Mouse (Mus musculus): ENCODE data around the gene Ctnnd1. TPM values are rescaled to one million over a fixed set of nuclear protein-coding genes. Genes with fewer than 3 reads are reported as not detected.

Gene Ctnnd1
- total and polyA plus RNA-seq, 3 experiments: 11.5 to 31.6 TPM; not detected in 1

DNA sequence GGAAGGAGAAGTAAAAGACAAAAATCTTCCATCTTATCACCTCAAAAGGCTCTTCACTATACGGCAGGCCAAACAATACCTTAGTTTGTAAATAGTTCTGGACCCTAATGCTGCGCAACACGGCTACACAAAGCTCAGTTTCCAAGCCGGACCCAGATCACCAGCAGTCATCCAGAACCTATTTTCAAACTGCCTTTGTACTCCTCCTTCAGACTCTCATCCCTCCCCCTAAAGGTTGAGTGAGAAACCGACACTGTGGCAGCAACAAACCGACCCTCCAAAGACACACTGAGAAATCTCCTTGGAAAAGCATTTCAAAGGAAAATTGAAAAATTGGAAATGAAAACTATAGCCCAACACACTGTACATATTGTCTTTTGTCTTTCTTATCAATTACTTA lies 2.2 kb downstream of the Ctnnd1 start:
- H3K9ac ChIP-seq (ENCODE audit: control insufficient read depth, low read depth, low read length, poor library complexity, severe bottlenecking): no peak overlapping the region
- H3K79me2 ChIP-seq (ENCODE audit: control insufficient read depth, insufficient read depth, low read length, poor library complexity): peaks cover 36% of the 10 kb centered on the region
- peaks cover 4 to 5% of the 10 kb centered on the region in 2 experiments; a peak in 3 of 4 replicates for H3K4me1 ChIP-seq (ENCODE audit: control insufficient read depth in 1 of 2, insufficient read depth in 2 of 2, low read length in 2 of 2)
- TF ChIP-seq MYC (IDR thresholded peaks at IDR 0.05; ENCODE audit: low read depth, low read length) (no peak), ZKSCAN1 (IDR thresholded peaks at IDR 0.05; ENCODE audit: low read depth, low read length) (no peak), GABPA (IDR thresholded peaks at IDR 0.05; ENCODE audit: low read depth, low read length) (no peak), MAZ (IDR thresholded peaks at IDR 0.05; ENCODE audit: low read depth, low read length) (no peak), POLR2A (IDR thresholded peaks at IDR 0.05; ENCODE audit: control insufficient read depth in 1 of 2, insufficient read depth in 1 of 2, low read depth in 1 of 2, low read length in 2 of 2, poor library complexity in 1 of 2) (no peak), POLR2AphosphoS5 (IDR thresholded peaks at IDR 0.05; ENCODE audit: borderline replicate concordance, low read depth, low read length) (no peak)
- peaks cover 0 to 15% of the 10 kb centered on the region in 2 experiments; a peak in 3 of 4 replicates for H3K36me3 ChIP-seq (ENCODE audit: control insufficient read depth in 1 of 2, insufficient read depth in 2 of 2, low read length in 2 of 2)
- H3K27me3 ChIP-seq (ENCODE audit: control insufficient read depth in 1 of 2, insufficient read depth in 2 of 2, low read length in 2 of 2): no peaks in the 10 kb centered on the region
- no peaks in the 10 kb centered on the region for H3K9me3 ChIP-seq (replicated peaks; ENCODE audit: insufficient read depth, low read length)
- H3K4me3 ChIP-seq (ENCODE audit: control insufficient read depth in 1 of 2, insufficient read depth in 1 of 2, low read depth in 2 of 2, low read length in 2 of 2): peak overlapping the region in 1 of 2 experiments; percentile 97; a peak in 1 of 4 replicates
- H3K27ac ChIP-seq (ENCODE audit: control insufficient read depth, low read depth, low read length): no peak overlapping the region
- DNase-seq (ENCODE audit: low read depth, low spot score): no peak

DNA sequence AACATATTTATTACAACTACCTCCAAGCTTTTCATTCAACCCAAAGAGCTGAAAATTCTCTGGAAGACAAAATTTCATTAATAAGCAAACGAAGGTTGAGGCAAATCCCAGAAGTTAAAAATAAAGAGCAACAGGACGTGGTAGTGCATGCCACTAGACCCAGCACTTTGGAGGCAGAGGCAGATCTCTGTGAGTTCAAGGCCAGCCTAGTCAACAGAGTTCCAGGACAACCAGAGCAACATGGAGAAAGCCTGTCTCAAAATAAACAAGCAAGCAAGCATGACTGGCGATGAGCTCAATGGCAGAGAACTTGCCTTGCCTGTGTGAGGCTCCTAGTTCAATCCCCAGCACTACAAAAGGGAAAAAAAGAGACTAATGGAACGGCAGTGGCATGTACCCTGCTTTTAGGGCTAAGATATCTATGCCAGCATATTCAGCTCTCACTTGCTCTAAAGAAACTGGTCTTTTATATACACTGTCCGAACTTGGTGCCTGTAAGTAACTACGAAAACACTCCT lies 3.5 kb downstream of the Ctnnd1 start:
- DNase-seq (ENCODE audit: low read depth, low spot score): no peak
- peaks cover 4 to 5% of the 10 kb centered on the region in 2 experiments; a peak in 3 of 4 replicates for H3K4me1 ChIP-seq (ENCODE audit: control insufficient read depth in 1 of 2, insufficient read depth in 2 of 2, low read length in 2 of 2)
- H3K79me2 ChIP-seq (ENCODE audit: control insufficient read depth, insufficient read depth, low read length, poor library complexity): peaks cover 38% of the 10 kb centered on the region
- H3K27ac ChIP-seq (ENCODE audit: control insufficient read depth, low read depth, low read length): no peak overlapping the region
- no peak for TF ChIP-seq E2F4 (IDR thresholded peaks at IDR 0.05; ENCODE audit: borderline replicate concordance, low read depth, low read length)
- no peak for TF ChIP-seq TBP (IDR thresholded peaks at IDR 0.05; ENCODE audit: low read depth, low read length)
- no peak for TF ChIP-seq NRF1 (IDR thresholded peaks at IDR 0.05; ENCODE audit: insufficient read depth, low read depth, low read length, poor library complexity, severe bottlenecking)
- no peak for TF ChIP-seq RCOR1 (IDR thresholded peaks at IDR 0.05; ENCODE audit: low read depth, low read length)
- no peak for TF ChIP-seq HCFC1 (IDR thresholded peaks at IDR 0.05; ENCODE audit: low read depth, low read length)
- TF ChIP-seq ZMIZ1 (IDR thresholded peaks at IDR 0.05; ENCODE audit: low read depth, low read length): no peak
- no peak for TF ChIP-seq MXI1 (IDR thresholded peaks at IDR 0.05; ENCODE audit: low read depth, low read length)
- no peak for TF ChIP-seq POLR2A (IDR thresholded peaks at IDR 0.05; ENCODE audit: control insufficient read depth in 1 of 2, insufficient read depth in 1 of 2, low read depth in 1 of 2, low read length in 2 of 2, poor library complexity in 1 of 2)
- no peak for TF ChIP-seq MYB (IDR thresholded peaks at IDR 0.05; ENCODE audit: low read depth, low read length)
- no peak for TF ChIP-seq KAT2A (conservative IDR thresholded peaks at IDR 0.05; ENCODE audit: low read depth, low read length)
- no peak for TF ChIP-seq RAD21 (IDR thresholded peaks at IDR 0.05; ENCODE audit: low read depth, low read length)
- TF ChIP-seq TCF12 (IDR thresholded peaks at IDR 0.05; ENCODE audit: low read depth, low read length): no peak
- TF ChIP-seq GATA1 (IDR thresholded peaks at IDR 0.05; ENCODE audit: low read depth, low read length): no peak
- TF ChIP-seq JUND (IDR thresholded peaks at IDR 0.05; ENCODE audit: low read depth, low read length): no peak
- H3K4me3 ChIP-seq (ENCODE audit: control insufficient read depth in 1 of 2, insufficient read depth in 1 of 2, low read depth in 2 of 2, low read length in 2 of 2): no peak overlapping the region
- peaks cover 0 to 15% of the 10 kb centered on the region in 2 experiments; a peak in 3 of 4 replicates for H3K36me3 ChIP-seq (ENCODE audit: control insufficient read depth in 1 of 2, insufficient read depth in 2 of 2, low read length in 2 of 2)
- H3K9ac ChIP-seq (ENCODE audit: control insufficient read depth, low read depth, low read length, poor library complexity, severe bottlenecking): no peak overlapping the region
- no peaks in the 10 kb centered on the region for H3K9me3 ChIP-seq (replicated peaks; ENCODE audit: insufficient read depth, low read length)
- H3K27me3 ChIP-seq (ENCODE audit: control insufficient read depth in 1 of 2, insufficient read depth in 2 of 2, low read length in 2 of 2): no peaks in the 10 kb centered on the region
